Mouse (Mus musculus) left cerebral cortex, adult 2 months (tissue): ENCODE results near the gene Sprr2k. TPM values are rescaled to one million over a fixed set of nuclear protein-coding genes. Genes with fewer than 3 reads are reported as not detected.
A peak's percentile ranks its signal among the peaks of the same experiment; 100 is the strongest.

Source experiments
- DNase-seq, 2 experiments: peaks; one replicate each; pipeline ENCODE4 v3.0.0; 2021 to 2022; ENCODE audit warnings: low spot score in 2 of 2, mixed read lengths in 1 of 2; ENCODE audit errors: extremely low spot score in 1 of 2
- H3K27ac ChIP-seq: fragments of 200-600 bp; 2 replicates; pipeline ENCODE4 v1.8.1; 2022
- H3K4me3 ChIP-seq: fragments of 200-600 bp; 2 replicates; pipeline ENCODE4 v1.8.1; 2022
- CTCF ChIP-seq: fragments of 200-600 bp; IDR thresholded peaks from 2 replicates; pipeline ENCODE4 v1.8.1; 2022; ENCODE audit warnings: antibody characterized with exemption, mild to moderate bottlenecking, moderate library complexity
- intact Hi-C: fragments of 180-260 bp; cut with DNase I; formaldehyde crosslinking; loops from one replicate; pipeline ENCODE4 v1.15.1; 2025
- long read RNA-seq, 2 experiments: library from polyadenylated mRNA; stranded (forward); transcript quantifications; one replicate each; pipeline ENCODE4 v2.0.0; 2021; ENCODE audit warnings: borderline mapping rate in 2 of 2
- total RNA-seq, 2 experiments: library from RNA; stranded (reverse); gene quantifications; 2 replicates each; pipeline ENCODE4 v1.2.3; 2021

Gene Sprr2k
- not detected for total RNA-seq
- long read RNA-seq, experiment 1: 0 reads
- long read RNA-seq, experiment 2: 0 reads

DNA sequence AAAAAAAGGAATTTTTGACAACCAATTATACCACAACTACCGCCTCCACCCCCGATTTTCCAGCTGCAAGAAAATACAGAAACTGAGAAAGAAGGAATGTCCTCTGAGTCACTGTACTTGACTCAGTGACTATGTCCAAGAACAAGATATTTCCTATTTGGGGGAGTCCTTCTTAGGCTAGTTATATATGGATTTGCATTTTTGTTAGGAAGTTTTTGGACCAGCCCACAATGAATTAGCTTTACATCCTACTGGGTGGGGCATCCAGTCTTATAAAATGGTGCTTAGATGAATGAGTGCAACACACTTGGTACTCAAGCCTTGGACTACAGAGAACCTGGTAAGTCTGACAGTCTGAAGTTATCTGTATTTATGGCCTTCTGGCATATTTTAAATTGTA lies at the start of gene Sprr2k:
Gene Sprr2k, plus strand, starts transcription at position 301 of the 400 bp plus-strand sequence.
- intact Hi-C loops: no loop called here
- H3K4me3 ChIP-seq: no peak within 1 kb of the TSS
- H3K27ac ChIP-seq: no peak within 1 kb of the TSS
- TF ChIP-seq CTCF: no peak
- DNase-seq: no peak

GRCm38 (mm10) chr3:92385385-92385784 lies 47.0 kb upstream of the Sprr2k start, which contains the start of gene Sprr2h:
Sprr2h (plus strand) TSS chr3:92385685.
- intact Hi-C loops: no loop called here
- TF ChIP-seq CTCF: no peak
- no peak within 1 kb of the TSS for H3K4me3 ChIP-seq
- no peak for DNase-seq
- H3K27ac ChIP-seq: no peak within 1 kb of the TSS

DNA sequence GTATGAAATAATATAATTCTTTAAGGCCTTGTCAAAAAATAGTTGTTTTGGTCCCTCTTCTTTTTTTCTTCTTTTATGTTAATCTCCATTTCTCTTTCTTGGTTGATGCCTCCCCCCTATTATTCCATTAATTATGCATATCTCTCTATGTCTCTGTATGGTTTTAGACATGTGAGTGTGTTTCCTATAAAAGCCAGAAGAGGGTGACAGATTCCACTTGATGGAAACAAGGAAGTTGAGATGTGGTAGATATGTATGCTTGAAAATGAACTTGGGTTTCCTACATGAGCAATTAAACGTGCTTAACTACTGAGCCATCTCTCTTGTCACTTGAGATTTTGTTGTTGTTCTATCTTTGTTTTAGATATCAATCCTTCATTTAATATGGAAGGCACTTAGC lies 38.1 kb upstream of the Sprr2k start:
- no peak for DNase-seq
- H3K4me3 ChIP-seq: no peak overlapping the region
- intact Hi-C loops: loop anchor here (5.0 to 10.0 kb wide), 3 partner anchors 118 to 240 kb away; partner anchors contain the start of gene 2210017I01Rik
- peak; percentile 52 for TF ChIP-seq CTCF
- H3K27ac ChIP-seq: no peak overlapping the region

- DNase-seq: no peak
- TF ChIP-seq CTCF: no peak
- H3K4me3 ChIP-seq: no peak within 1 kb of the TSS
- intact Hi-C loops: no loop called here
- H3K27ac ChIP-seq: no peak within 1 kb of the TSS
Observed at GRCm38 (mm10) chr3:92407691-92408090, 24.7 kb upstream of the Sprr2k start, which contains the start of gene Sprr2i. Sprr2i (plus strand) TSS chr3:92407991.

GRCm38 (mm10) chr3:92417782-92418181 lies 14.6 kb upstream of the Sprr2k start, which contains the start of gene Sprr2j-ps:
Sprr2j-ps (plus strand) TSS chr3:92418082.
- DNase-seq: no peak
- no peak within 1 kb of the TSS for H3K4me3 ChIP-seq
- H3K27ac ChIP-seq: no peak within 1 kb of the TSS
- no peak for TF ChIP-seq CTCF
- intact Hi-C loops: no loop called here

DNA sequence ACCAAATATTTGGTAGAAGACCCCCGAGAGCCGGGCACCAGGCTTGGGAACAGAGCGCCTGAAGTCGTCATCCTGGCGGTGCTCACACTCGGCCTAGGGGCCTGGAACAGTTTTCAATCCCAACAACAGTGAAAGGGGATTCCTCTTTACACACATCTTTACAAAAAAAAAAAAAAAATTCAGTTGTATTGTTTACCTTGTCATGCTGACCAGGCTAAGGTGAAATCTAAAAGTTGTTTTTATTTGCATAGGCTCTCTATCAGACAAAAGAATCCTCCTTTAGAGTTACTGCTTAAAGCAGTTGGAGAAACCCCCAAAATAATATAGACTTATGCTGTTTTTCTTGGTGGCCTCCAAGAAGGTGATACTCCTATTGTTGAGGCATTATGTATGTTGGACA lies 3.1 kb upstream of the Sprr2k start, which contains the start of gene Gm9774:
Gene Gm9774, minus strand, starts transcription at position 101 of the 400 bp plus-strand sequence.
- no peak for TF ChIP-seq CTCF
- no peak within 1 kb of the TSS for H3K27ac ChIP-seq
- intact Hi-C loops: no loop called here
- DNase-seq: no peak
- no peak within 1 kb of the TSS for H3K4me3 ChIP-seq

GRCm38 (mm10) chr3:92438689-92439088 lies 6.3 kb downstream of the Sprr2k start, which contains the start of gene Sprr1b:
Sprr1b (minus strand) TSS chr3:92438789.
- no peak for TF ChIP-seq CTCF
- no peak for DNase-seq
- Histone ChIP-seq H3K27ac (no peak within 1 kb of the TSS), H3K4me3 (no peak within 1 kb of the TSS)
- intact Hi-C loops: no loop called here

- no peak overlapping the region for H3K27ac ChIP-seq
- TF ChIP-seq CTCF: no peak
- intact Hi-C loops: no loop called here
- DNase-seq: no peak
- no peak overlapping the region for H3K4me3 ChIP-seq
Observed at GRCm38 (mm10) chr3:92440177-92440576, 7.8 kb downstream of the Sprr2k start.

GRCm38 (mm10) chr3:92455151-92455550 lies 22.8 kb downstream of the Sprr2k start:
- no peak for TF ChIP-seq CTCF
- intact Hi-C loops: no loop called here
- H3K27ac ChIP-seq: no peak overlapping the region
- no peak for DNase-seq
- no peak overlapping the region for H3K4me3 ChIP-seq

GRCm38 (mm10) chr3:92458620-92459019 lies 26.2 kb downstream of the Sprr2k start, which contains the start of gene Sprr3:
Sprr3 (minus strand) TSS chr3:92458720.
- no peak for DNase-seq
- Histone ChIP-seq H3K27ac (no peak within 1 kb of the TSS), H3K4me3 (no peak within 1 kb of the TSS)
- intact Hi-C loops: no loop called here
- no peak for TF ChIP-seq CTCF

- DNase-seq: no peak
- H3K27ac ChIP-seq: no peak overlapping the region
- no peak for TF ChIP-seq CTCF
- no peak overlapping the region for H3K4me3 ChIP-seq
- intact Hi-C loops: no loop called here
Observed at GRCm38 (mm10) chr3:92466576-92466975, 34.2 kb downstream of the Sprr2k start.

DNA sequence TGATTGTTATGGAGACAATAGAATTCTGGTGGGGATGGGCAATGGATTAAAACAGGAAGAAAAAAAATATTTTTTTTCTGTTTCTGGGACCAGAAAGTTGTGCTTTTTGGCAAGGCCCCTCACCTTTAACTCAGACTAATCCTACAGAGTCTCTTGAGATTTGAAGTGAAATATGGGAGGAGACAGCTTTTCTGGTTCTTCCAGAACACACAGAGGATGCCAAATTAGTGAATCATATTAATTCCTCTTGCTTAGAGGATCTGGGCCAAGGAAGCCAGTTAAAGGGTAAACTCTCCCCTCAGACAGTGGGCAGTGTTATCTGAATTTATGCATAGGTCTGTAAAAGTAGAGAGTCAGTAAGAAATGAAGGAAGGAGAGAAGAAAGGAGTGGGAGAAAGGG lies 35.0 kb downstream of the Sprr2k start:
- TF ChIP-seq CTCF: no peak
- Histone ChIP-seq H3K27ac (no peak overlapping the region), H3K4me3 (no peak overlapping the region)
- intact Hi-C loops: no loop called here
- no peak for DNase-seq

DNA sequence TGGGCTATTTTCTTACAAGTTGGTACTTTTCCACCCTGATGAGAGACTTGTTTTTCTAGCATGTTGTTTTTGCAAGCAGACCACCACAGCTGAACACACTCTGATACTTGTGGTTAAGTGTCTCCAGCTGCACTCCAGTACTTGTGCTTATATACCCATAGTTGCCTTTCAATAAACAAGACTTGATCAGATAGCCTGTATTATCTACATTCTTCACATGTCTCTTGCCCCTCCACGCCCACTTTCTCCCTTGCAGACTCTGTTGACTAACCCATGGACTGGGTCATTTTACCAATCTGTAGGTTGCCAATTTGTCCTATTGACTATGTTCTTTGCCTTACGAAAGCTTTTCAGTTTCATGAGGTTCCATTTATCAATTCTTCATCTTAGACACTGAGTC lies 37.7 kb downstream of the Sprr2k start:
- no peak overlapping the region for H3K27ac ChIP-seq
- no peak for DNase-seq
- TF ChIP-seq CTCF: no peak
- intact Hi-C loops: no loop called here
- no peak overlapping the region for H3K4me3 ChIP-seq
